Mouse (Mus musculus) stomach, embryonic 16.5 days (tissue): Measurements from ENCODE around the gene Abca2. TPM values are rescaled to one million over a fixed set of nuclear protein-coding genes. Genes with fewer than 3 reads are reported as not detected.
A peak's percentile ranks its signal among the peaks of the same experiment; 100 is the strongest.

Source experiments
- ATAC-seq: fragments of 200-750 bp; cut with Nextera tagmentation; 2 replicates; pipeline ENCODE4 v1.8.0; 2017; ENCODE audit warnings: moderate number of reproducible peaks, moderate TSS enrichment; ENCODE audit not compliant: insufficient read depth, low FRiP score
- H3K27ac ChIP-seq: fragments of 300-500 bp; sonication (generic); 2 replicates; pipeline ENCODE4 v1.5.1; 2014; ENCODE audit warnings: low read length
- H3K27me3 ChIP-seq: fragments of 300-500 bp; sonication (generic); 2 replicates; pipeline ENCODE4 v1.6.1; 2014; ENCODE audit warnings: low read length, control low read depth, mixed read lengths; ENCODE audit not compliant: control insufficient read depth, insufficient read depth
- H3K36me3 ChIP-seq: fragments of 300-500 bp; sonication (generic); 2 replicates; pipeline ENCODE4 v1.6.1; 2014; ENCODE audit warnings: low read length; ENCODE audit not compliant: control insufficient read depth, insufficient read depth
- H3K4me1 ChIP-seq: fragments of 300-500 bp; sonication (generic); 2 replicates; pipeline ENCODE4 v1.6.1; 2014; ENCODE audit warnings: low read length, control low read depth, mixed read lengths; ENCODE audit not compliant: control insufficient read depth, insufficient read depth
- H3K4me2 ChIP-seq: fragments of 300-500 bp; sonication (generic); 2 replicates; pipeline ENCODE4 v1.6.1; 2014; ENCODE audit warnings: low read depth, low read length, mixed read lengths
- H3K4me3 ChIP-seq: fragments of 300-500 bp; sonication (generic); replicated peaks from 2 replicates; pipeline ENCODE4 v1.5.1; 2014; ENCODE audit warnings: mild to moderate bottlenecking, low read length
- H3K9ac ChIP-seq: fragments of 300-500 bp; sonication (generic); 2 replicates; pipeline ENCODE4 v1.6.1; 2014; ENCODE audit warnings: low read length
- H3K9me3 ChIP-seq: fragments of 300-500 bp; sonication (generic); replicated peaks from 2 replicates; pipeline ENCODE4 v1.6.1; 2016; ENCODE audit warnings: low read length, control low read depth; ENCODE audit not compliant: control insufficient read depth
- WGBS: fragments of 180-500 bp; shearing (Covaris S2); extraction: QIAGEN DNeasy Blood & Tissue Kit; methylation state at CpG from one replicate; pipeline ENCODE4 v1.1.7; 2014; 5-methylcytosine and 5-hydroxymethylcytosine counted together
- polyA plus RNA-seq: library from polyadenylated mRNA; unstranded; fragments of >200 nt; fragmentation: Nextera tagmentation; extraction: Ambion mirVana; gene quantifications from 2 replicates; pipeline ENCODE4 v1.2.1, GENCODE M21; 2015

Abca2 gene
- polyA plus RNA-seq, 1 experiment from 2014 or later = 4.0 TPM

DNA sequence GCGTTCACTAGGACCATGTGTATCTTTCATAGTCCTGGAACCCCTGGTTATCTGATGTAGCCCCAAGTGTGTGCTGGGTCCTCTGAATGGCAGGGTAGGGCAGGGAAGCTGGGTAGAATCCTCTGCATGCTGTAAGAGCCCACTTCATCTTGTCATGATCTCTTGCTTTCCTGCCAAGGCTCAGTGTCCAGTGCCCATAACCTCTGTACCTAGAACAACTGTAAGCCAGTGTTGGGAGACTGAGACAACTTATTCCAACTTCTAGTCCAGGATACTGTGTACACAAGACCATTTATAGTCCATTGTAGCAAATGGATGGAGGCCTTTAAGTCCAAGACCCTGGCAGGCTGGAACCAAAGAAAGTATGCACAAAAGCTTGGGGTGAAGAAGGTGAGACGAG is 36.8 kb downstream of the Abca2 start:
- Histone ChIP-seq H3K4me1 (peaks cover 7% of the 10 kb centered on the region), H3K27me3 (no peaks in the 10 kb centered on the region; the same call in 1 of the 2 replicates), H3K4me3 (no peak overlapping the region), H3K9me3 (no peaks in the 10 kb centered on the region), H3K9ac (no peak overlapping the region), H3K4me2 (no peak overlapping the region), H3K36me3 (no peaks in the 10 kb centered on the region), H3K27ac (no peak overlapping the region)
- no peak for ATAC-seq
- 71% methylated on average over 2 of the region's 2 CpGs for WGBS

DNA sequence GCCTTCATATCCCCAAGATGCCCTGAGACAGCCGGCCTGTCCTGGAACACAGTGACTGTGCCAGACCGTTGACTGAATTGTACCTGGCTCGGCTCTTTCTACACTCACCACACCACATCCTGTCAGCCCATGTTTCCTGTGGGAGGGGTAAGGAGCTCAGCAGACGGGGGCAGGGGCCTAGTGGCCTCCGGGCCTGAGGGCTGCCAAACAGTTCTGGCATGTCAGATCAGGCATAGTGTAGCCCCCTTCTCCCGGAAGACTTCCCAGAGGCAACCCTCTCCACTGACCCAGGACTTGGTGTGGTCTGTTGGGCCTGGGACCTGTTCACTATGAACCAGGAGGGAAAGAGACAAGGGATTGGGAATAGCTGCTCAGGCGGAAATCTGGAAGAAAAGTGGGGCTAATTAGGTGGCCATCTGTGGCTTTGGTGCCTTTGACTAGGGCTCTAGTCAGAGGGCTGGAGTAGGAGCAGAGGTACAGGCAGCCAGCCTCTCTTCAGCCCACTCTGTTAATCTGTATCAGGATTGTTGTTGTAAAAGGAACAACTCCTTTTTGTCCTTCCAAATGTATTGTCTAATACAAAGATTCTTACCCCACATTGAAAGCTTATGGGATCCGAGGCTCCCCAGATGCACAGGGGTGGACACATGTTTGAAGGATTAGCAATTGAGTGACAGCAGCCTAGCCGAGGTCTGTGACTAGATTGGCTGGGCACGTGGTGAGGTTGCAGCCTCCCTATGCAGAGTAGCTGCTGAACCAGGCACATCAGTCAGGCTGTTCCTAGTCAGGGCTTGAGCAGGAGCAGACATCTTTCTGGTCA is 37.5 kb downstream of the Abca2 start:
- ATAC-seq = no peak
- Histone ChIP-seq H3K9me3 (no peaks in the 10 kb centered on the region), H3K36me3 (no peaks in the 10 kb centered on the region), H3K4me2 (no peak overlapping the region), H3K4me3 (no peak overlapping the region), H3K9ac (peak overlapping the region; percentile 21; the same call in 1 of the 2 replicates), H3K4me1 (peaks cover 7% of the 10 kb centered on the region), H3K27ac (no peak overlapping the region), H3K27me3 (no peaks in the 10 kb centered on the region; the same call in 1 of the 2 replicates)
- 48% methylated on average over 10 of the region's 10 CpGs for WGBS

DNA sequence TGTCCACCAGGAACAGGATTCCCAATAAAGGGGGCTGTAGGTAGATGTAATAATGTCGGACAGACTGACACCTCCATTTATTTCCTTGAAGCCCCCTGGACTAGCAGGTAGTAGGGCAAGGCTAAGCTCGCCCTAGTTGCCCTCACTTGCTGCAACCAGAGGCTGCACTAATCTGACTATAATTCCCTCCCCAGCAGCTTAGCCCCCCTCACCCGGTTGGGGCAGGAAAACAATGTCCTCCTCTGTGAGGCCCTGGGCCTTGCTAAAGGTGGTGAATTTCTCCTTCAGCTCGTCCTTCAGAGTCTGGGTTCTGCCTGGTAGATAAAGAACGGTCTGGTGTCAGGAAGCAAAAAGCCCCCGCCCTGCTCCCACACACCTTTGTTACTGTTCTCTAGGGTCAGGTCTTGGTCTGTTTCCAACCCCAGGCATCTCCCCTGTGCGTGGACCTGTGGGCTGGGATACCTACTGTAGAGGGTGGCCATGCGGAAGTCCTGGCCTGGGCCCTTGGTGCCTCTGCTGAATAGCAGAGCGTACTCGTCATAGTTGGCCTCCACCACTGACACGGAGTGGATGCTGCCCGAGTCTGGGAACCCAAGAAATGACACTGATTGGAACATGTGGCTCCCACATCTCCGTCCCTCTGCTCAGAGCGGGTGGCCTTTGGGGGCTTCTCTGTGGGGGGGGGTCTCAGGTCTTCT is 39.3 kb downstream of the Abca2 start:
- no peak overlapping the region for H3K9ac ChIP-seq
- 70% methylated on average over 14 of the region's 14 CpGs for WGBS
- no peaks in the 10 kb centered on the region; the same call in 1 of the 2 replicates for H3K27me3 ChIP-seq
- no peak overlapping the region for H3K27ac ChIP-seq
- H3K9me3 ChIP-seq = no peaks in the 10 kb centered on the region
- H3K4me1 ChIP-seq = no peaks in the 10 kb centered on the region; the same call in 1 of the 2 replicates
- no peaks in the 10 kb centered on the region for H3K36me3 ChIP-seq
- no peak for ATAC-seq
- H3K4me3 ChIP-seq = no peak overlapping the region
- H3K4me2 ChIP-seq = no peak overlapping the region

DNA sequence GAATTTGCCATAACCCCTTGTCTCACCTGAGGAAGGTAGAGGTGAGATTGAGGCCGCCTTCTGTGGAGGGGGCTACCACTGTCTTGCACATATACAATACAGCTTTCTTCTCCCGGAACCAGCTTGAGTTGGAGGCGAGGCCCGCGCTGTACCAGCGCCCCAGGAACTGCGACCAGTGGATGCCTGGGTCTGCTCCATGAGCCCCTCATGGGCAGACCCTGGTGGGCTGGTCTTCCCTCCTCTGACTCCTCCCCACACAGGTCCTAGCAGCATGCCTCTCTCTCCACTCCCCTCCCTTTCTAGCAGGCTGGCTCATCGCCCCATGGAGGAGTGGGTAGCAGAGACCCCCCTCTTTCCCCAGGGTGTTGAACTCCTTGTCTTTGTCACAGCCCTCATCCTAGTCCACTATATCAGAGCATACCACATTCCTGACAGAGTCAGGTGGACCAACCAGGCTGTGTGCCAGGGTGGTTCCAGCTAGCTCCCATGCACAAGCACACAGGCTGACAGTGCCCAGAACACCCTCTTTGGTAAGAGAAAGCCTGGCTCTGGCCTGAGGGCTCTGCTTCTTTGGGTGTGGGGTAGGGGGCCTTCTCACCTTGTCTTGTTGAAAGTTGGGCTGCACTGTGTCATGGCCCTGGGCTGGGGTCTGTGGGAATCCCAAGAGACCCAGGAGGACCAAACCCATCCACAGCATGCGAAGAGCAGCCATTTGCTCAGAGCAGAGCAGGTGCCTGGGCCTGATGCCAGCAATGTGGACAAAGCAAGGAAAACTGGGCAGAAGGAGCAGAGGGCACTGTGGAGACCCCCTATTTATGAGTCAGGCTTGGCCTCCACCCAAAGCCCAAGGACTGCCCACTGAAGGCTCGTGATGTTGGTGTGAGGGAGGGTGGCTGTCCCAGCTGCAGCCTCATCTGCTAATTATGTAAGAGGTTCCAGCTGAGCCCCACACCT is 40.7 kb downstream of the Abca2 start:
- Histone ChIP-seq H3K9me3 (no peaks in the 10 kb centered on the region), H3K36me3 (no peaks in the 10 kb centered on the region), H3K4me1 (no peaks in the 10 kb centered on the region; the same call in 1 of the 2 replicates), H3K9ac (no peak overlapping the region), H3K27ac (no peak overlapping the region), H3K4me2 (no peak overlapping the region), H3K4me3 (no peak overlapping the region), H3K27me3 (no peaks in the 10 kb centered on the region; the same call in 1 of the 2 replicates)
- WGBS = 70% methylated on average over 10 of the region's 10 CpGs
- 0 out of 2 replicates have a peak, but pooled peaks have one; percentile 34 for ATAC-seq

DNA sequence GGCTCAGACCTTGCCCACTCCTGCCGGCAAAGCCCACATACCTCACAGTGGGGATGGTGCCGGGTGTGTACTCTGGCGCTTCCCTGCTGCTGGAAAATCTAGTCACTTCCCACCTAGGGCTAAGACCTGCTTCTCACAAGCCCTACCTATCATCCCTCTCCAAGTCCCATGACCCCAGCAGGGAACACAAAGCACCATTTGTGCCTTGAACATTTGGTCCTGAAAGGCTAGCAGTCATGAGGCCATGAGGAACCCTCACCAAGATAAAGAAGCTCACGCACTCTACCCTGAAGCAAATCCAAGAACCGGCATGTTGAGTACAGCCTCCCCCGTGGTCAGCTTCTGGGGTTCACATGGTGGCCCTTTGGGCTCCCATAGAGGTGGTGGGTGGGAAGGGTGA is 41.5 kb downstream of the Abca2 start, which contains the start of gene Ptgds:
Gene Ptgds, minus strand, starts transcription at position 78 of the 400 bp plus-strand sequence.
- H3K9me3 ChIP-seq = no peaks in the 10 kb centered on the region
- no peak within 1 kb of the TSS for H3K4me2 ChIP-seq
- no peak within 1 kb of the TSS for H3K9ac ChIP-seq
- no peak within 1 kb of the TSS for H3K4me3 ChIP-seq
- WGBS = 45% methylated on average over 6 of the region's 6 CpGs
- no peaks in the 10 kb centered on the region; the same call in 1 of the 2 replicates for H3K27me3 ChIP-seq
- H3K27ac ChIP-seq = no peak within 1 kb of the TSS
- no peak for ATAC-seq
- no peaks in the 10 kb centered on the region for H3K36me3 ChIP-seq
- no peaks in the 10 kb centered on the region; the same call in 1 of the 2 replicates for H3K4me1 ChIP-seq

DNA sequence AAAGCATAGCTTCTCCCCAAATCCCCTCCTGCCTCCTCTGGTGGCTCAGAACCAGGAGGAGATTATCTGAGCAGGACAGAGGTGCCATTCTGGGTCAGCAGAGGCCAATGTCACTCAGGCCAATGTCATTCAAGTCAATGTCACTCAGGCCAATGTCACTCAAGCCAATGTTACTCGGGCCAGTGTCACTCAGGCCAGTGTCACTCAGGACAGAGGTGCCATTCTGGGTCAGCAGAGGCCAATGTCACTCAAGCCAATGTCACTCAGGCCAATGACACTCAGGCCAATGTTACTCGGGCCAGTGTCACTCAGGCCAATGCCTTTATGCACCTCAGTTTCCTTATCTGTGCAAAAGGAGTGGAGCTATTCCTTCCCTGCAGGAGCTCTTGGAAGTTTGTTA is 44.0 kb downstream of the Abca2 start:
- Histone ChIP-seq H3K4me2 (no peak overlapping the region), H3K36me3 (no peaks in the 10 kb centered on the region), H3K9me3 (no peaks in the 10 kb centered on the region), H3K4me3 (no peak overlapping the region), H3K9ac (no peak overlapping the region), H3K27me3 (no peaks in the 10 kb centered on the region; the same call in 1 of the 2 replicates), H3K4me1 (no peaks in the 10 kb centered on the region), H3K27ac (no peak overlapping the region)
- ATAC-seq = no peak
- 70% methylated on average over 2 of the region's 2 CpGs for WGBS

DNA sequence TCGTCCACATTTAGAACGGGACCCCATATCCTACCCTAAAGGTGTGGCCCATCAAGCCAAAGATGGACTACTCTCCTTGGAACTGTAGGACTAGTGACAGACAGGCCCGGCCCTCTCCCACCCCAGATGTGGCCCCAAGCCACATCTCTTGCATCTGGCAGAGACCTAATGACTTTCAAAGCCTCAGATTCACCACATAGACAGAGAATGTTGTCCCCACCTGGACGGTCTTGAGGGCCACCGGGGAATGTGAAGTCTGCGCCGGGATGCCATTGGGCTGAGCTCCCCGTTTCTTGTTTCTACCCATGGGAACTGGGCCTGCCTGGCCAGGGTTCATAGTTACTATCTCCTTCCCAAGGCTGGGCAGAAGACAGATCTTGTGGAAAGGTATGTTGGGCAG is 49.0 kb downstream of the Abca2 start:
- Histone ChIP-seq H3K4me2 (no peak overlapping the region), H3K36me3 (no peaks in the 10 kb centered on the region), H3K27ac (no peak overlapping the region), H3K4me1 (no peaks in the 10 kb centered on the region), H3K9me3 (no peaks in the 10 kb centered on the region), H3K9ac (no peak overlapping the region), H3K4me3 (no peak overlapping the region), H3K27me3 (no peaks in the 10 kb centered on the region)
- 89% methylated on average over 8 of the region's 8 CpGs for WGBS
- no peak for ATAC-seq

DNA sequence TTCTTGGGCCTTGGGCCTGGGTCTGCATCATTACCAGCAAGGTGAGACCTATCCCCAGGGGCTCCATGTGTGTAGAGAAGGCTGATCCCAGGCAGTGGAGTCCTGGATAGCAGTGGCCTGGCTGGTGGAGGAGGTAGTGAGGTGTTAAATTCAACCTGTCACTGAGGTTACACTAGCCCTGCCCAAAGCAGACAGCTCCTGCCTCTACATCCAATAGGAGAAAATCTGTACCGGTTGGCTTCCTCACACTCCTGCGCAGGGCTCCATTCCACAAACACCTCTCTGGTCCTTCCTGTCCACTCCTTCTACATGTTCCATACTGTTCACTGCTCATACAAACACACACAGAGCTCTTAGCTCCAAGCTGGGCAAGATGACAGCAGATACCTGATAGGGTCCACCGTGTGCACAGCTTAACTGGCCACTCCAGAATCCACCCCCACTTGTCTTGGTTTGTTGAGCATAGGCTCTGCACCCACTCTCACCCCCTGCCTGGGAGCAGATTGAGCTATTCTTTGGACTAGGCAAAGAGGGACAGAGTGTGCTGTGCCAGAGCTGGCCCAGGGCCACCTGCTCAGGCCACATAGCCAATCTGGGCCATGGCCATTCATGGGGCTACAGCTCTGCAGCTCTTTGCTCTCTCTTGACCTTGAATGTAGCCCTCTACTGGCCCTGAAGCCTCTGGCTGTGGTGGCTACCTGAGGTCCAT is 49.6 kb downstream of the Abca2 start:
- no peak overlapping the region for H3K27ac ChIP-seq
- no peak overlapping the region for H3K4me2 ChIP-seq
- no peaks in the 10 kb centered on the region for H3K27me3 ChIP-seq
- WGBS = 87% methylated on average over 3 of the region's 3 CpGs
- no peaks in the 10 kb centered on the region for H3K4me1 ChIP-seq
- no peaks in the 10 kb centered on the region for H3K36me3 ChIP-seq
- H3K9ac ChIP-seq = no peak overlapping the region
- no peak for ATAC-seq
- no peaks in the 10 kb centered on the region for H3K9me3 ChIP-seq
- no peak overlapping the region for H3K4me3 ChIP-seq
